Mouse (Mus musculus): ENCODE measurements around the gene Orai2. TPM values are rescaled to one million over a fixed set of nuclear protein-coding genes. Genes with fewer than 3 reads are reported as not detected.
"Not testable (repeated sequence)": the region's sequence is repeated elsewhere in the genome, so short reads cannot be mapped to it uniquely, and the experiment has no call there.

Gene Orai2
- polyA plus RNA-seq, 1 experiment from 2014 or later, result 4.5 TPM

DNA sequence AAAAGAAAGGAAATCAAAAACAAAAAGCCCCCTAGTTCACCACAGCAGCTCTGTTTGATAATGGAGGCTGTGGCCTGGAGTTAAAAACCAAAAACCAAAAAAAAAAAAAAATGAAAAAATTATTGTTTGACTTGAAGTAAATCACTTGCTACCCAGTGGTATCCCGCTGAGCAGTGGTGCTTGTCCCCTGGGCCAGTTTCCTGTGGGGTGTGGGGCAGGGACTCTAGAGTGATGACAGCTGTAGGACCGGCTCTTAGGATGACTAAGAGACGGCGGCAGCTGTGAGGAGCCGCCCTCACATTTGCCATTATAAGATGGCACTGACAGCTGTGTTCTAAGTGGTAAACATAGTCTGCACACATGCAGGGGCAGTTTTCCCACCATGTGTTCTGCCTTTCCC lies 15.1 kb downstream of the Orai2 start:
- no peak overlapping the region for H3K4me3 ChIP-seq (ENCODE audit: low read depth, low read length)
- H3K36me3 ChIP-seq (replicated peaks; ENCODE audit: insufficient read depth, low read length), result 0 out of 2 replicates have a peak, but pooled peaks cover 2% of the 10 kb centered on the region
- H3K27me3 ChIP-seq (ENCODE audit: insufficient read depth, low read length), result no peaks in the 10 kb centered on the region
- H3K9me3 ChIP-seq (ENCODE audit: low read length), result no peaks in the 10 kb centered on the region
- whole genome bisulfite sequencing (ENCODE audit: insufficient replicate concordance), result 89% methylated on average over 5 of the region's 5 CpGs
- TF ChIP-seq CTCF (IDR thresholded peaks at IDR 0.05; ENCODE audit: low read depth) (no peak), EP300 (IDR thresholded peaks at IDR 0.05; ENCODE audit: low read depth) (no peak)
- no peak for DNase-seq
- H3K9ac ChIP-seq (replicated peaks), result no peak overlapping the region
- H3K4me2 ChIP-seq (ENCODE audit: low read depth, low read length), result no peak overlapping the region
- H3K27ac ChIP-seq (ENCODE audit: low read depth), result no peak overlapping the region
- no peaks in the 10 kb centered on the region for H3K4me1 ChIP-seq (ENCODE audit: insufficient read depth)
- ATAC-seq, result no peak

DNA sequence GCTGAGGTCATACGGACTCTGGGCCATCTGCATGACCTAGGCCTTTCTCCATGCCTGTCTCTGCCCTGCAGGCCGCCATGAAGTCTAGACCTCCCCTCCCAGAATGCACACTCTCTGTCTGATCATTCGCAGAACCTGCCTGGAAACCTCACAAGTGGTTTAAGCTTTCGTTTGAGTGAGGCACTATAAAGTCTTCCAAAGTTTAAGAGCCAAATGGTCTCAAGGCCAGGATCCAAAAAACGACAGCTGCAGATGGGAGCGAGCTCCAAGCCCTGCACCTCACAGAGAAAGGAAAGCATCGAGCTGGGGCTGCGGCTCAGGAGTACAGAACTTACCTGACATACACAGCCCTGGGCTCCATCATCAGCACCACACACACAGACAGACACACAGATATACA lies 18.1 kb downstream of the Orai2 start:
- H3K4me2 ChIP-seq (ENCODE audit: low read depth, low read length), result no peak overlapping the region
- DNase-seq (no peak), ATAC-seq (no peak)
- H3K9ac ChIP-seq (replicated peaks), result no peak overlapping the region
- H3K4me3 ChIP-seq (ENCODE audit: low read depth, low read length), result no peak overlapping the region
- 71% methylated on average over 8 of the region's 8 CpGs for WGBS (ENCODE audit: insufficient replicate concordance)
- H3K36me3 ChIP-seq (replicated peaks; ENCODE audit: insufficient read depth, low read length), result no peaks in the 10 kb centered on the region
- no peaks in the 10 kb centered on the region for H3K9me3 ChIP-seq (ENCODE audit: low read length)
- peaks cover 5% of the 10 kb centered on the region for H3K4me1 ChIP-seq (ENCODE audit: insufficient read depth)
- no peak overlapping the region for H3K27ac ChIP-seq (ENCODE audit: low read depth)
- H3K27me3 ChIP-seq (ENCODE audit: insufficient read depth, low read length), result no peaks in the 10 kb centered on the region
- TF ChIP-seq EP300 (IDR thresholded peaks at IDR 0.05; ENCODE audit: low read depth) (no peak), CTCF (IDR thresholded peaks at IDR 0.05; ENCODE audit: low read depth) (no peak)

DNA sequence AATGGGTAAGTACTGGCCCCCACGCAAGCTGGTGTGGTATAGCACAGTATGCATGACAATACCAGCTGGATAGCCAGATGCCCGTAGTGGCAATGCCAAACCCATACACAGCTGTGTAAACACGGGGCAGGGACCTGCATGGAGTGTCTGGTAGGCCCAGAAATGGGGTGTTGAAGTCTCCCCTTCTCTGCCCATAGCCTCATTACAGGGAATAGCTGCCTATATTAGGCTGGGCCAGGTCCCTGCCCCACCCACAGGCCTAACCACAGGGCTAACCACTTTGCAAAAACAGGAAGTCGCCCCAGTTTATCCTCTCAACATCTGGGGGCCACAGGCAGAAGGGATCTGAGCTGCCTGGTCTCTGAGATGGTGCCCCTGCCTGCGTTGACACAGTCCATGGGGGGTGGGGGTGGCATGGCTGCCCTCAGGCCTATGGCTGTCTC lies 21.4 kb downstream of the Orai2 start:
- H3K27me3 ChIP-seq (ENCODE audit: insufficient read depth, low read length); H3K36me3 ChIP-seq (replicated peaks; ENCODE audit: insufficient read depth, low read length); DNase-seq; H3K9ac ChIP-seq (replicated peaks); H3K4me1 ChIP-seq (ENCODE audit: insufficient read depth); H3K4me2 ChIP-seq (ENCODE audit: low read depth, low read length); H3K9me3 ChIP-seq (ENCODE audit: low read length); H3K4me3 ChIP-seq (ENCODE audit: low read depth, low read length): not testable (repeated sequence)
- peak overlapping the region; percentile 59; the same call in 1 of the 2 replicates for H3K27ac ChIP-seq (ENCODE audit: low read depth)
- WGBS (ENCODE audit: insufficient replicate concordance), result 26% methylated on average over 5 of the region's 5 CpGs
- peak; percentile 87 for ATAC-seq

DNA sequence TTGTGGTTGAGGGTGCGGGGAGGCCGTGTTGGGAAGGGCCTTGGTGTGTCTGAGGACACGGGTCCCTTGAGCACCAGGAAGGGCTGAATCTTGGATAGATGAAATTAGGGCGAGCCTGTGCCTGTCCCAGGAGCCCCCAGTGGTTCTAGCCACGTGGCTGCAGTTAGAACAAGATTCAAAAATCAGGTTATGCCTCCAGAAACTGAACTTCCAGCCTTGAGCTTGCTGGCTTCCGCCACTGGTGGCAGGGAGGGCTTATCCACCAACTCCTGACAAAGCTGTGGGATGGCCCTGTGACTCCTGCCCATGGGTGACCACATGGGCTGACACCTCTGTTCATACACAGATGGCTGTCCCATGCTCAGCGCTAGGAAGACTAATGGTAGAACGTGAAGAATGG lies 22.8 kb downstream of the Orai2 start:
- Histone ChIP-seq H3K36me3 (replicated peaks; ENCODE audit: insufficient read depth, low read length) (no peaks in the 10 kb centered on the region), H3K4me1 (ENCODE audit: insufficient read depth) (peaks cover 5% of the 10 kb centered on the region), H3K27me3 (ENCODE audit: insufficient read depth, low read length) (no peaks in the 10 kb centered on the region), H3K9ac (replicated peaks) (no peak overlapping the region), H3K4me3 (ENCODE audit: low read depth, low read length) (no peak overlapping the region), H3K4me2 (ENCODE audit: low read depth, low read length) (no peak overlapping the region), H3K9me3 (ENCODE audit: low read length) (no peaks in the 10 kb centered on the region; the same call in 1 of the 2 replicates), H3K27ac (ENCODE audit: low read depth) (no peak overlapping the region)
- DNase-seq, result no peak
- ATAC-seq, result no peak
- TF ChIP-seq CTCF (IDR thresholded peaks at IDR 0.05; ENCODE audit: low read depth) (no peak), EP300 (IDR thresholded peaks at IDR 0.05; ENCODE audit: low read depth) (no peak)
- WGBS (ENCODE audit: insufficient replicate concordance), result 50% methylated on average over 8 of the region's 8 CpGs

DNA sequence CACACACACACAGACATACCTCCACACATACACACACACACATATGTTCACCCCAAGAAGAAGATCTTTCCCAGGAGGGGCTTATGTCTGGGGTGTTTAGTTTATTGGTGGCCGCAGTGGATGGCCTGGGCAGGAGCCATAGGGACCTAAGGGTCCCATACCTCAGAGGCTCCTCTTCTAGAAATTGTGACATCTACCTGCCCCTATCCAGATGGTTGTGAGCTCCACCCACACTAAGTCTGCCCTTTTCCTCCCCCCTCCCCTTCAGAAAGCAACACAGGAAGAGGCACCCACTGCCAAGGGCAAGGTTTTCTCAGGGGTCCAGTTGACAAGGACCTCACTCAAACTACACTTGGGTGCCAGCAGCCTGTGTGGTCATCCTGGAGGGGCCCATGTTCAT lies 23.6 kb downstream of the Orai2 start:
- no peak for DNase-seq
- ATAC-seq, result no peak

DNA sequence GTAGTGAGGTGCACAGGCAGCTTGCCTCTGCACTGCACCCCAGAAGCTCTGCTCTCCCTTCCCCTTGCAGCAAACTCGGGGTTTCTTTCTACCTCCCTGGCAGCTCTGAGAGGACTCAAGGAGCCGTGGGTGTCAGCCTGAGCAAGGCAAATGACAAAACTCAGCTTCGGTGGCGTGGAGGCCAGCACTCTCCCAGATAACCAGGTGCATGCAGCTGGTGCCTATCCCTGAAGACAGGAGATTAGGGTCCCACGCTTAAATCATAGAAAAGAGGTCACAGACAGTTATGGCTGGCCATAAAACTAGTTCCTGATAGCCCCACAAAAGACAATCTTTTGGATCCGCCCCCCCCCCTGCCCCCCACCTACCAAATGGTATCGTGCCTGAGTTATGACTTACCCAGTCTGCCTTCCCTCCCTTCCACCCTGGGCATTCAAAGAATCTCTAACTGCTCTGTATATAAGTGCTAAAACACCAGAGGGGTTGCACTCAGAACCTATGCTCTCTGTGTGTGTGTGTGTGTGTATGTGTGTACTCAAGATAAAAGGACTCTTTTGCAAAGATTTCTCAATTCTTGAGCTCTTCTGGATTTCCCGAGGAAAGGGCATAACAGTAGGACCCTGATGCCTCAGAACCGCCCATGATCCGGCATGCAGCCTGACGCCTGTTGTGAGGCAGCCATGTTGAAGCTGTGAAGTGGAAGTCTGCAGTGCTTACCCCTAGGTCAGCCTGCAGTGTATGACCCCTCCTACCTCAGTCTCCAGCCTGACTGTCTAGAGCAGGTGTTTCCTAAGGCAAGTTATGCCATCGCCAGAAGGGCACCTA lies 25.7 kb downstream of the Orai2 start:
- H3K4me2 ChIP-seq (ENCODE audit: low read depth, low read length), result no peak overlapping the region
- no peak overlapping the region for H3K9ac ChIP-seq (replicated peaks)
- H3K27ac ChIP-seq (ENCODE audit: low read depth), result no peak overlapping the region
- no peaks in the 10 kb centered on the region; the same call in 1 of the 2 replicates for H3K9me3 ChIP-seq (ENCODE audit: low read length)
- TF ChIP-seq EP300 (IDR thresholded peaks at IDR 0.05; ENCODE audit: low read depth) (peak; percentile 24; the same call in 1 of the 2 replicates), CTCF (IDR thresholded peaks at IDR 0.05; ENCODE audit: low read depth) (no peak)
- H3K4me1 ChIP-seq (ENCODE audit: insufficient read depth), result peaks cover 5% of the 10 kb centered on the region
- ATAC-seq (peak; percentile 24), DNase-seq (no peak)
- H3K36me3 ChIP-seq (replicated peaks; ENCODE audit: insufficient read depth, low read length), result peaks cover 14% of the 10 kb centered on the region
- 53% methylated on average over 12 of the region's 12 CpGs for WGBS (ENCODE audit: insufficient replicate concordance)
- H3K4me3 ChIP-seq (ENCODE audit: low read depth, low read length), result no peak overlapping the region
- H3K27me3 ChIP-seq (ENCODE audit: insufficient read depth, low read length), result no peaks in the 10 kb centered on the region

More for the DNA sequence above, 23.6 kb downstream of the Orai2 start:
- Histone ChIP-seq H3K27me3 (ENCODE audit: insufficient read depth, low read length) (no peaks in the 10 kb centered on the region), H3K27ac (ENCODE audit: low read depth) (no peak overlapping the region), H3K4me3 (ENCODE audit: low read depth, low read length) (no peak overlapping the region), H3K4me1 (ENCODE audit: insufficient read depth) (peaks cover 5% of the 10 kb centered on the region), H3K9me3 (ENCODE audit: low read length) (no peaks in the 10 kb centered on the region; the same call in 1 of the 2 replicates), H3K4me2 (ENCODE audit: low read depth, low read length) (no peak overlapping the region), H3K9ac (replicated peaks) (no peak overlapping the region), H3K36me3 (replicated peaks; ENCODE audit: insufficient read depth, low read length) (no peaks in the 10 kb centered on the region)
- TF ChIP-seq EP300 (IDR thresholded peaks at IDR 0.05; ENCODE audit: low read depth) (no peak), CTCF (IDR thresholded peaks at IDR 0.05; ENCODE audit: low read depth) (no peak)
- WGBS (ENCODE audit: insufficient replicate concordance), result 63% methylated on average over 1 of the region's 1 CpGs
